Mouse (Mus musculus): Measurements from ENCODE around the gene Klhl31.

- TF ChIP-seq MAFK (IDR thresholded peaks at IDR 0.05; ENCODE audit: insufficient read depth, low read depth, low read length) = no peak
- TF ChIP-seq CHD2 (IDR thresholded peaks at IDR 0.05; ENCODE audit: low read depth, low read length) = no peak
- TF ChIP-seq ZNF384 (IDR thresholded peaks at IDR 0.05; ENCODE audit: low read depth, low read length) = no peak
- no peak for TF ChIP-seq ZC3H11A (IDR thresholded peaks at IDR 0.05; ENCODE audit: borderline replicate concordance, low read depth, low read length)
- TF ChIP-seq HCFC1 (IDR thresholded peaks at IDR 0.05; ENCODE audit: borderline replicate concordance, insufficient read depth, low read length) = no peak
Measured at GRCm38 (mm10) chr9:77615868-77616267, 20.4 kb upstream of the Klhl31 start.
